Mouse (Mus musculus): Measurements from ENCODE around the gene Zbtb44. TPM values are rescaled to one million over a fixed set of nuclear protein-coding genes. Genes with fewer than 3 reads are reported as not detected.

Zbtb44 gene
- 6.5 and 8.2 TPM in 2 replicates for polyA plus RNA-seq (2015; fragmentation: Nextera tagmentation; extraction: Ambion mirVana)

- under 1% methylated on average over 54 of the region's 79 CpGs for WGBS
- Histone ChIP-seq H3K27ac (replicated peaks) (peak within 1 kb of the TSS; percentile 99), H3K4me1 (replicated peaks; ENCODE audit: control insufficient read depth, insufficient read depth) (0 out of 2 replicates have a peak, but pooled peaks cover 2% of the 10 kb centered on the region), H3K4me3 (ENCODE audit: low read depth, low read length) (peak within 1 kb of the TSS; percentile 84), H3K9me3 (ENCODE audit: control insufficient read depth, low read length) (no peaks in the 10 kb centered on the region), H3K36me3 (ENCODE audit: control insufficient read depth, insufficient read depth, low read length) (no peaks in the 10 kb centered on the region), H3K27me3 (ENCODE audit: control insufficient read depth, insufficient read depth, low read length) (no peaks in the 10 kb centered on the region), H3K9ac (ENCODE audit: low read length) (peak within 1 kb of the TSS; percentile 97), H3K4me2 (replicated peaks; ENCODE audit: low read depth) (peak within 1 kb of the TSS; percentile 87)
- DNase-seq (ENCODE audit: low spot score) (no peak), ATAC-seq (ENCODE audit: low FRiP score, low TSS enrichment) (peak; percentile 93)
- no peak for TF ChIP-seq EP300 (optimal IDR thresholded peaks at IDR 0.05)
- TF ChIP-seq CTCF (IDR thresholded peaks at IDR 0.05; ENCODE audit: low read depth), result peak; percentile 27; the same call in 1 of the 2 replicates
Measured at GRCm38 (mm10) chr9:31030532-31031413, at the start of gene Zbtb44. Zbtb44 (plus strand) TSS chr9:31030644.

GRCm38 (mm10) chr9:30985782-30986181, 44.7 kb upstream of the Zbtb44 start:
- Histone ChIP-seq H3K36me3 (ENCODE audit: control insufficient read depth, insufficient read depth, low read length) (no peaks in the 10 kb centered on the region), H3K27ac (replicated peaks) (no peak overlapping the region), H3K27me3 (ENCODE audit: control insufficient read depth, insufficient read depth, low read length) (no peaks in the 10 kb centered on the region), H3K4me2 (replicated peaks; ENCODE audit: low read depth) (no peak overlapping the region), H3K4me1 (replicated peaks; ENCODE audit: control insufficient read depth, insufficient read depth) (no peaks in the 10 kb centered on the region), H3K4me3 (ENCODE audit: low read depth, low read length) (no peak overlapping the region), H3K9ac (ENCODE audit: low read length) (no peak overlapping the region), H3K9me3 (ENCODE audit: control insufficient read depth, low read length) (no peaks in the 10 kb centered on the region)
- TF ChIP-seq EP300 (optimal IDR thresholded peaks at IDR 0.05) (no peak), CTCF (IDR thresholded peaks at IDR 0.05; ENCODE audit: low read depth) (no peak)
- no peak for ATAC-seq (ENCODE audit: low FRiP score, low TSS enrichment)
- 44% methylated on average over 6 of the region's 6 CpGs for WGBS
- DNase-seq (ENCODE audit: low spot score), result no peak

- H3K9me3 ChIP-seq (ENCODE audit: control insufficient read depth, low read length), result no peaks in the 10 kb centered on the region
- no peak overlapping the region for H3K4me3 ChIP-seq (ENCODE audit: low read depth, low read length)
- no peak for DNase-seq (ENCODE audit: low spot score)
- no peaks in the 10 kb centered on the region for H3K4me1 ChIP-seq (replicated peaks; ENCODE audit: control insufficient read depth, insufficient read depth)
- H3K27ac ChIP-seq (replicated peaks), result no peak overlapping the region
- H3K27me3 ChIP-seq (ENCODE audit: control insufficient read depth, insufficient read depth, low read length), result no peaks in the 10 kb centered on the region
- no peak overlapping the region for H3K9ac ChIP-seq (ENCODE audit: low read length)
- ATAC-seq (ENCODE audit: low FRiP score, low TSS enrichment), result no peak
- H3K4me2 ChIP-seq (replicated peaks; ENCODE audit: low read depth), result no peak overlapping the region
- H3K36me3 ChIP-seq (ENCODE audit: control insufficient read depth, insufficient read depth, low read length), result no peaks in the 10 kb centered on the region
- TF ChIP-seq CTCF (IDR thresholded peaks at IDR 0.05; ENCODE audit: low read depth) (no peak), EP300 (optimal IDR thresholded peaks at IDR 0.05) (no peak)
- WGBS, result 80% methylated on average over 5 of the region's 5 CpGs
Measured at GRCm38 (mm10) chr9:30993106-30993505, 37.3 kb upstream of the Zbtb44 start.

DNA sequence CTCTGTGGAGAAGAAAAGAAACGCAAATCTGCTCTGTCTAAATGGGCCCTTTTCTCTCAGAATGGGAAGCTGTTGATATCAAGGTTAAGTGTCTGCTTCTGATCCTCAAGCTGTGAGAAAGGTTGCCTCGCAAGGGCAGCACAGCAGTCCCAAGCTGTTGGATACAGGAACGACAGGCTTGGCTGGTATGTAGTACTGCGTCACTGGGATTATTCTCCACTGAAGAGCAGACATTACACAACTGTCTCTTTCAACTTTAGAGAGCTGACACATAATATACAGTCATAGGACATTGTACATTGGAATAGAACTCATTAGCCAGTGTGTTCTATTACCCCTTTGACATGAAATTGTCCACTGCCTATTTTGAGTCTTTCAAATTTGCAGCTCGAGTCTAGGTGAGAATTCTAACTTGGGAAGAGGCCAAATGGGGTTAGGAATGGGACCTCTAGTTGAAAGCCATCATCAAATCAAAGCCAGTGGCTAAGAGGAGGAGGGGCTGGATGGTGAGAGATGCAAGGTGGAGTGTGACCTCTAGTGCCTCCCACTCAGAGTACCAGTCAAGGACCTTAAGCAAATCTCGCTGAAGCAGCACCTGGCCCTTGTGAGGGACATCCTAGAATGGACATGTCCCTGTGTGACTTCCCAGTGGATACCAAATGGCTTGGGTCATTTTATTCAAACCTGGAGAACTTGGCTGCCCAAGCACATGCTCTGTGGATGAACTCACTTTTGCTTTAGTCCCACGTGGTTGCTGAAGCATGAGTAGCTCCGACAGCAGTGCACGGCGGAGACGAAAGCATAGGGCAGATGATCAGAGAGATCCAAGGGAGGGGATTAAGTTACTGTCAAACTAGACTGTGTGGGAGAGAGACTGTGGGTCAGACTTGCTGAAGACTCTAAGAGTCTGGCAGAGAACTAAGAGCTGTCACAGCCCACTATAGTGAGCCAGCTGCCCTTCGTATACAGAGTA, 33.6 kb upstream of the Zbtb44 start:
- Histone ChIP-seq H3K27ac (replicated peaks) (no peak overlapping the region), H3K27me3 (ENCODE audit: control insufficient read depth, insufficient read depth, low read length) (no peaks in the 10 kb centered on the region), H3K4me3 (ENCODE audit: low read depth, low read length) (no peak overlapping the region), H3K9ac (ENCODE audit: low read length) (no peak overlapping the region), H3K4me2 (replicated peaks; ENCODE audit: low read depth) (no peak overlapping the region), H3K36me3 (ENCODE audit: control insufficient read depth, insufficient read depth, low read length) (no peaks in the 10 kb centered on the region), H3K9me3 (ENCODE audit: control insufficient read depth, low read length) (no peaks in the 10 kb centered on the region), H3K4me1 (replicated peaks; ENCODE audit: control insufficient read depth, insufficient read depth) (no peaks in the 10 kb centered on the region)
- WGBS, result 51% methylated on average over 12 of the region's 12 CpGs
- ATAC-seq (ENCODE audit: low FRiP score, low TSS enrichment) (peak; percentile 76), DNase-seq (ENCODE audit: low spot score) (peak; percentile 17)
- no peak for TF ChIP-seq CTCF (IDR thresholded peaks at IDR 0.05; ENCODE audit: low read depth)
- no peak for TF ChIP-seq EP300 (optimal IDR thresholded peaks at IDR 0.05)

GRCm38 (mm10) chr9:31000641-31001040, 29.8 kb upstream of the Zbtb44 start:
- DNase-seq (ENCODE audit: low spot score) (no peak), ATAC-seq (ENCODE audit: low FRiP score, low TSS enrichment) (no peak)
- H3K4me3 ChIP-seq (ENCODE audit: low read depth, low read length), result no peak overlapping the region
- H3K9me3 ChIP-seq (ENCODE audit: control insufficient read depth, low read length), result no peaks in the 10 kb centered on the region
- TF ChIP-seq EP300 (optimal IDR thresholded peaks at IDR 0.05), result no peak
- no peak for TF ChIP-seq CTCF (IDR thresholded peaks at IDR 0.05; ENCODE audit: low read depth)
- no peaks in the 10 kb centered on the region for H3K4me1 ChIP-seq (replicated peaks; ENCODE audit: control insufficient read depth, insufficient read depth)
- no peak overlapping the region for H3K4me2 ChIP-seq (replicated peaks; ENCODE audit: low read depth)
- 61% methylated on average over 10 of the region's 10 CpGs for WGBS
- H3K27me3 ChIP-seq (ENCODE audit: control insufficient read depth, insufficient read depth, low read length), result no peaks in the 10 kb centered on the region
- no peak overlapping the region for H3K27ac ChIP-seq (replicated peaks)
- H3K36me3 ChIP-seq (ENCODE audit: control insufficient read depth, insufficient read depth, low read length), result no peaks in the 10 kb centered on the region
- no peak overlapping the region for H3K9ac ChIP-seq (ENCODE audit: low read length)
